Mouse (Mus musculus) monocyte, adult 2 months (primary cell): ENCODE measurements around the gene Dnajb5.

Experiments
- DNase-seq, 2 experiments: peaks; one replicate each; pipeline ENCODE4 v3.0.0; 2022; ENCODE audit warnings: low spot score in 2 of 2, low read depth in 1 of 2

The Dnajb5 gene

DNA sequence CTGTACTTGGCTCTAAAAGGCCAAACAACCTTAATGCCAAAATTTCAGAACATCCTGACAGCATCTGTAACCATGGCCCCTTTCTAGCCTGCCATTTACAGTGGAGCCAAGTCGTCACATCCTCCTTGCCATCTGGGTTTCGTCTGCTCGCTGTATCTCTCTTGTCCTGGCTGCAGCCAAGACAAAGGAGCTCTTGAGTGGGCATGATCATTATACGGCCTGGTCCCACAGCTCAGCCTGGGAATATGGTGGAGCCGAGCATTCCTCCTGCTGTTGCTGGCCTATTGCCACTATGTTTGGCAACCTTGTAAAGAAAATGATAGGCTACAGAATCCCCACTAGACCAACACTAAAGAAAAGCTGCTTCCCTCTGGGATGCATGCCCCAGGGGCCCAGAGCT is 6.3 kb upstream of the Dnajb5 start:
- DNase-seq, result no peak

GRCm38 (mm10) chr4:42944185-42944584 is 5.4 kb upstream of the Dnajb5 start:
- no peak for DNase-seq

DNA sequence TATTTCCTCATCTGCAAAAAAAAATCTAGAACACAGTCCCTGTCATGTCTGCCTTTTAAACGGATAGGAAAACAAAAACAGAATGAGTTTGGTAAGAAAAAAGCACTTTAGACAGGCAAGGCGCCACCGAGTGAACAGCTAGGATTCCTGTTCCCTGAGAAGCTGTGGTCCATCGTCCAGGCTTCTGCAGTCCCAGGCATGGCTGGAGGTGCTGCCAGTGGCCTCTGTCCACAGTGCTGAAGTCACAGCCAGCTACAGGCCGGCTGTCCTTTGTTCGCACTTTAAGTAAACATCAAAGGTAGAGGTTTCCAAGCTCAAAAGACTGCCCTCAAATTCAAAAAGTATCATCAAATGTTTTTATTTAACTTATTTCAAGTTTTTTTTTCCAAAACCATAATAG is 4.6 kb upstream of the Dnajb5 start:
- DNase-seq, result no peak

GRCm38 (mm10) chr4:42945445-42945844 is 4.2 kb upstream of the Dnajb5 start:
- no peak for DNase-seq

- peak in 1 of 2 experiments; percentile 15 for DNase-seq
Observed at GRCm38 (mm10) chr4:42945952-42946351, 3.7 kb upstream of the Dnajb5 start.

DNA sequence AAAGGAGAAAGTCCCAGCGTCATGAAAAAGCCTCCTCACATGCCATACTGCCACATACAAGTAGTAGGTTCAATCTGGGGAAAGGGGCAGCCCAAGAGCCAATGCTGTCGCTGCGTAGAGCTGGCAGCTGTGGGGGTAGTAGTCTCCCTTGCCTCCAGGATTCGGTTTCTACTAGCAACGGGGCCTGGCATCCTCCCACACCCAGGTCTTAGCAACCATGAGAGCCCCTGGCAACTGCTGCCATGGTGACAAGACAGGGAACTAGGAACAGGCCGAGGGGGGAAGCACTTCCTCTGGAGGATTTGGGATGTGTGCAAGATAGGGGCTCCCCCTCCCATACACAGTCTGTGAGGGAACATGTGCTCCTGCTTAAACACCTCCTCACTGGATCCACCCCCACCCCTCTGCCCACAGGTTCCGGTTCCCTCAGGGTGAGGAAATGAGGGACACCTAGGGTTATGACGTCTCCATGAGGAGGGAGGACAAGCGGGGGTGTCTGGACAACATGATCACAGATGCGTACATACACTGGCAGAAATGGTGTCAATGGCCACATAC is 2.8 kb upstream of the Dnajb5 start:
- DNase-seq, result peak in 1 of 2 experiments; percentile 23

DNA sequence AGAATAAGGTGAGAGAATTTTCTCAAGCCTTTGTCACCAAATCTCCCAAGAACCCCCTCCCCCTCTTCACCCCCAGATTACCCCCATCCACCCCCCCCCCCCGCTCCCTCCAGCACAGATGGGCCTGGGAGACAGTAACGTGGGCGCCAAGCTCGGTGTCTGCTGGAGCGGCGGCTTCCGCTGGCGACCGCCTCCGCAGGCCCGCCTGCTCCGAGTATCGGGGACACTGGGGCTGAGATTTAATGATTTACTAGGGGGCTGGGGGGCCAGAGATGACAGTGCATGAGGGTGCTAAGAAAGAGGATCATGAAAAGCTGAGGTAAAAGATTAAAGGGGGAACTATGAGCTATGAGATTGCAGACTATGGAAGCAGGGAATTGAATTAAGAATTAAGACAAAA is 1.1 kb upstream of the Dnajb5 start:
- DNase-seq, result no peak

GRCm38 (mm10) chr4:42949051-42949675 is 451 bp upstream of the Dnajb5 start:
- DNase-seq, result no peak

DNA sequence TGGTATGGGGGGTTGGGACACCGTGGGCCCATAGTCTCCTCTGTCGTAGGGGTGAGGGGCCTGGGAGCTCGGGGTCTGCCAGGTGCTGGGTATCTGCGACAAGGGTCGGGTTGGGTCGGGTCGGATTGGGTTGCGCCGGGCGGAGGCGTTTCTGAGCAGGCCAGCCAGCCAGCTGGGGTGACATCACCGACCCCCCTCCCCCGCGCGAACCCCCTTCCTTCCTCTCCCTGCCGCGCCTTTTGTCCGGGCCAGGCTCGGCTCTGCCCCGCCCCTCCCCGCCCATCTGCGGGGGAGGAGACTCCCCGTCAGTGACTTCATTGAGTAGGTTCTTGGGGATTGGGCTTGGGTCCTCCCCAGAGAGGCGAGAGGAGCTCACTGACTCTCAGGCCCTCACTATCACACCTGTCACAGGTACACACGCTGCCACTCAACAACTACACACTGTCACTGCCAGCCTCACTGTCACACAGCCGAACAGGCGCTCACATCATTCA is 498 bp downstream of the Dnajb5 start:
- DNase-seq, result peak; percentile 42 to 75

GRCm38 (mm10) chr4:42951206-42952195 is 1.9 kb downstream of the Dnajb5 start:
- DNase-seq, result no peak

DNA sequence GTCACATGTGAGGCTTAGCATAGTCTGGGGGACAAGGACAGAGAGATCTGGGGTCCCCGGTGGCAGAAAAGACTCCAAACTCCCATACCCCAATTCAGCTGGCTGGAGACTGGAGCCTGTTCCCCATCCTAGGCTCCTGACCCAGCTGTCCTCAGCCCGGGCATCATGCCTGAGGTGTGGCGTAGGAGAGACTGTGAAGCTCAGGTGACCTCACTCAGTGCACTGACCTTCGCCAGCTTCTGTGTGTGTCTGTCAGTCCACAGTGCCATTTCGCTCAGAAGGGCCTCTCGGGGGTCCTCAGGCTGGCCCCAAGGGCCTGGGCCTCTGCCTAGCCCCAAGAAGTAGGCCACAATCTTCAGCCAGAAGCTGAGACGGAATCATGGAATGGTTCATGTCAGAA is 2.9 kb downstream of the Dnajb5 start:
- no peak for DNase-seq

- no peak for DNase-seq
Observed at GRCm38 (mm10) chr4:42953435-42954094, 4.0 kb downstream of the Dnajb5 start.

- no peak for DNase-seq
Observed at GRCm38 (mm10) chr4:42954297-42954696, 4.7 kb downstream of the Dnajb5 start.

- DNase-seq, result no peak
Observed at GRCm38 (mm10) chr4:42955200-42955599, 5.6 kb downstream of the Dnajb5 start.

DNA sequence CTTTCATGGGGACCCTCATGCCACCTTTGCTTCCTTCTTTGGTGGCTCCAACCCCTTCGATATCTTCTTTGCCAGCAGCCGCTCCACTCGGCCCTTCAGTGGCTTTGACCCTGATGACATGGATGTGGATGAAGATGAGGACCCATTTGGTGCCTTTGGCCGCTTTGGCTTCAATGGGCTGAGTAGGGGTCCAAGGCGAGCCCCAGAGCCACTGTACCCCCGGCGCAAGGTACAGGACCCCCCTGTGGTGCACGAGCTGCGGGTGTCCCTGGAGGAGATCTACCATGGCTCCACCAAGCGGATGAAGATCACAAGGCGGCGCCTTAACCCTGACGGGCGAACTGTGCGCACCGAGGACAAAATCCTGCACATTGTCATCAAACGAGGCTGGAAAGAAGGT is 7.0 kb downstream of the Dnajb5 start:
- DNase-seq, result no peak

DNA sequence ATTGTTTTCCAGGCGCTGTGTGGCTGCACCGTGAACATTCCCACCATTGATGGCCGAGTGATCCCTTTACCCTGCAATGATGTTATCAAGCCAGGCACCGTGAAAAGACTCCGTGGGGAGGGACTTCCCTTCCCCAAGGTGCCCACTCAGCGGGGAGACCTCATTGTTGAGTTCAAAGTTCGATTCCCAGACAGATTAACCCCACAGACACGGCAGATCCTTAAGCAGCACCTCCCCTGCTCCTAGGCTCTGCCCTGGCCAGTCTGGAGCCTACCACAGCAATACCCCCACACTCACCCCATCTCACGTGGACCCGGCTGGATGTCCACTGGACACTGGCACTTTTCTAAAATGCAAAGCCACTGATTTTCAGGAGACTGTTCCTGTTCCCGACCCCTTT is 7.7 kb downstream of the Dnajb5 start:
- DNase-seq, result no peak

DNA sequence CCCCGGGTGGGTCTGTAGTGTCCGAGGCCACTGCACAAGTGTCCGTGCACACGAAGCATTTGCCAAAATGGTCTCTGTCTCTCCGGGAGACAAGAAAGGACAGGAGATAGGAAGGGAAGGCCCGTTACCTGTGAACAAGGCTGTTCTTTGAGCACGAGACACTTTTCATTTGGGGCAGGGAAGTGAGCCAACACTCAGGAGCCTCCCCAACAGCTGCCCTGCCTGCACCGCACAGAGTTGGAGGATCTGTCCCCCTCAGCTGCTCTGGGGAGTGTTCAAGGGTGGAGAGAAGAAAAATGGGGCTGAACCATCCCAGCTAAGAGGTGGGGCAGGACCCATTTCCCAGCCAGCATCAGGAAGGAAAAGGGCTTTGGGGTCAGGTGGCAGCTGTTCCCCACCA is 8.4 kb downstream of the Dnajb5 start:
- no peak for DNase-seq

DNA sequence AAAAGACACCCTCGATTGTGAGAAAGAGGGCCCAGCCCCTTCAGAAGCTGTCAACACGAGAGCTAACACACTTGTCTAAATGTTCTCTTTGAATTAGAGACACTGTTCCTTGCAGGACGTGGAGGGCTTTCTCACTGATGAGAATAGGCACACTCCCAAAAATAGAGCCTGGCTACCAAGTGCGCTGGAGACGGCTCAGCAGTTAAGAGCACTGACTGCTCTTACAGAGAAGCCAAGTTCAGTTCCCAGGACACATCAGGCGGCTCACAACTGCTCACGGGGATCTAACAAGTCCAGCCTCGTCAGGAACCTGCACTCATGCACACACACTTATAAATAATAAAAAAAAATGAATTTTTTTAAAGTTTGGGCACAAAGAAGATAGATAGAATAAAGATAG is 9.3 kb downstream of the Dnajb5 start:
- DNase-seq, result no peak

DNA sequence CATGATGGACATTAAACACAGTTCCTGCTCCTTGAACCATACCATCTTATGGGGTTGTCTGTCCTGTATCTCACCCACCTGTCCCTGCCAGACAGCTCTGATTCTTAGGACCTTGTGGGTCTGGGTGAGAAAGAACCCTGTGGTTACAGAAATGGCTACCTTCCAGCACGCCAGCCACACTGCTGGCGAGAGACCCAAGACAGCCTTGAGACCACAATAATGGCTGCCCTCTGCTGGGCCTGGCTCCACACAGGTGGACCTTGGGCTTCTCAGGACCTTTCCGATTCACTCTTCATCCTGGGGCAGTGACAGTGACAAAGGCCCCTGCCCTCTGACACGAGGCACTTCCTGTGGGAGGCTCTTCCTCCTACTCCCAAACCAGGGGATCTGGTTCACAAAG is 9.8 kb downstream of the Dnajb5 start:
- no peak for DNase-seq

DNA sequence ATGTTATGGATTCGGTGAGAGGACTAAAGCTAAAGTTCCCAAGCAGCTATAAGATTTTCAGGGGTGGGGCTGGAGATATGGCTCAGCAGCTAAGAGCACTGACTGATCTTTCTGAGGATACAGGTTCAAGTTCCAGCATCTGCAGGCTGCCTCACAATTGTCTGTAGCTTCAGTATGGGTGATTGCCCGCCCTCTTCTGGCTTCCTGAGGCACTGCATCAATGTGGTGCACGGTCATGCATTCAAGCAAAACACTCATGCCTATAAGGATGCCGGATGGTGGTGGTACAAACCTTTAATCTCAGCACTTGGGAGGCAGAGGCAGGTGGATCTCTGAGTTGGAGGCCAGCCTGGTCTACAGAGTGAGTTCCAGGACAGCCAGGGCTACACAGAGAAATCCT is 12.0 kb downstream of the Dnajb5 start:
- DNase-seq, result peak in 1 of 2 experiments; percentile 37

GRCm38 (mm10) chr4:42963480-42963879 is 13.9 kb downstream of the Dnajb5 start:
- no peak for DNase-seq
